In the genomic region with DNA sequence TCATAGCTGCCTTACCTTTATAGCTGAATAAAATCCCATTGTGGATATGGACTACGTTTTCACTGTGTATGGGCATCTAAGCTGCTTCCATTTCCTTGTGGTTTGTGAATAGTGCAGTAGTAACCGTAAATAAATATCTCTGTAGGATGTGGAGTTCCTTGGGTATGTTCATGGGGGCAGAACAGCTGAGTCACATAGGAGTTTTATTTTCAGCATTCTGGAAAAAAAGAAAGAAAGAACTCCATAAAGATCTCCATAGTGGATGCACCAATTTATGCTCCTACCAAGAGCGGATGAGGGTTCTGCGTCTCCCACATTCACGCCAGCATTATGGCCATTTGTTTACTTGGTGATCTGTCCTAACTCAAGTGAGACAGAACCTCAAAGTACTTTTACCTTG, we compare ENCODE assay signal across 12 mouse cellular contexts.
"Had no signal": no experiment of that assay in that cellular context is flagged by ENCODE, and none has a peak within 500 bp of the region (broad histone marks: within the 10 kb centered on the region; RNA-seq: fewer than 3 reads in every experiment).

No protein-coding gene starts in this region.

- DNase-seq: retina, postnatal 1 day; right cerebral cortex, adult 18-20 months; right cerebral cortex, postnatal 14 days; right cerebral cortex, postnatal 25 days; right cerebral cortex, postnatal 4 days; spleen, adult 18-20 months; thymus, adult 18-20 months; thymus, adult 2 months; thymus, postnatal 14 days; thymus, postnatal 25 days; thymus, postnatal 36 days; thymus, postnatal 4 days had no signal
